Mouse (Mus musculus) left cerebral cortex, postnatal 4 days (tissue): ENCODE results near the gene Mrs2. TPM values are rescaled to one million over a fixed set of nuclear protein-coding genes. Genes with fewer than 3 reads are reported as not detected.

Source experiments
- total RNA-seq, 2 experiments: library from RNA; stranded (reverse); gene quantifications; 2 replicates each; pipeline ENCODE4 v1.2.3; 2021

Mrs2 gene
- total RNA-seq, 2 experiments from 2014 or later = 40.0 to 42.2 TPM

Other genes starting within 250 kb of the Mrs2 start
- gene BC005537, start 218.7 kb downstream of the Mrs2 start, total RNA-seq = 100 to 1,000 TPM; 219 to 228 TPM
- gene Acot13, start 188.8 kb downstream of the Mrs2 start, total RNA-seq = 10 to 100 TPM; 37.2 to 38.3 TPM
- gene Tdp2, start 188.7 kb downstream of the Mrs2 start, total RNA-seq = 10 to 100 TPM; 22.4 to 22.6 TPM
- gene D130043K22Rik, start 175.2 kb downstream of the Mrs2 start, total RNA-seq = 10 to 100 TPM; 19.1 to 22.2 TPM
- 10 to 100 TPM; 40.3 to 44.6 TPM for gene Aldh5a1, start 82.7 kb downstream of the Mrs2 start, total RNA-seq
- 1 to 10 TPM; 2.9 to 3.0 TPM for gene Gpld1, start 77.2 kb downstream of the Mrs2 start, total RNA-seq
- 1 to 10 TPM; 3.8 TPM for gene Dcdc2a, start 35.6 kb upstream of the Mrs2 start, total RNA-seq